Mouse (Mus musculus) cortical plate, adult 2 months (tissue): ENCODE results near the gene Aunip.
A peak's percentile ranks its signal among the peaks of the same experiment; 100 is the strongest.

ENCODE experiments used
- CTCF ChIP-seq: fragments of 200-500 bp; IDR thresholded peaks from 2 replicates; pipeline ENCODE4 v1.5.1; 2011; ENCODE audit warnings: mild to moderate bottlenecking, control low read depth, low read length; ENCODE audit not compliant: insufficient read depth; ENCODE audit errors: extremely low read depth
- POLR2A ChIP-seq: fragments of 200-500 bp; IDR thresholded peaks from 2 replicates; pipeline ENCODE4 v1.6.1; 2011; ENCODE audit warnings: mild to moderate bottlenecking, low read length, control low read depth; ENCODE audit not compliant: insufficient read depth; ENCODE audit errors: extremely low read depth

DNA sequence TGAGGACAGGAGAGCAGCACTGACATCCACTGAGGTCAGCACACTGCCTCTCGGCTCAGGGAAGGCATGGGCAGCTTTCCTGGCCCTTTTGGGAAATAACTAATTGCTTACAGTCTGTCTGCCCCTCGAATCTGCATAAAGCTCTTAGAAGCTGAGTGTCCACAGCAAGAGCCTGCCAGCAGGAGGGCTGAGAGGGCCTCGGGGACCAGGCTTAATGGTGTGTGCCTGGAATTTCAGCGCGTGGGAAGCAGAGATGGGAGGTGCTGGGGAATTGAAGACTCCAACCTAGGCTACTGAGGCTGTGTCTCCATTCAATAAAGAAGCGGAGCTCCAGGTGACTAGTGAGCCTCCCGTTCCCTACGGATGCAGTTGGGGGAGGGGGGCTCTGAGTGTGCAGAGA, 36.6 kb upstream of the Aunip start:
- TF ChIP-seq CTCF (no peak), POLR2A (0 out of 2 replicates have a peak, but pooled peaks have one; percentile 17)
